Mouse (Mus musculus): ENCODE results near the gene Ccdc60. TPM values are rescaled to one million over a fixed set of nuclear protein-coding genes. Genes with fewer than 3 reads are reported as not detected.
"Not testable (repeated sequence)": the region's sequence is repeated elsewhere in the genome, so short reads cannot be mapped to it uniquely, and the experiment has no call there.

Ccdc60 gene
- total RNA-seq, 2 experiments from 2014 or later = 0.37 to 1.0 TPM

- no peak for DNase-seq (ENCODE audit: low spot score in 2 of 2)
These were observed 94.3 kb downstream of the Ccdc60 start for GRCm38 (mm10) chr5:116194499-116194898.

- no peak for DNase-seq (ENCODE audit: low spot score in 2 of 2)
These were observed 96.1 kb downstream of the Ccdc60 start for GRCm38 (mm10) chr5:116192693-116193092.

- no peak for DNase-seq (ENCODE audit: low spot score in 2 of 2)
These were observed 97.2 kb downstream of the Ccdc60 start for GRCm38 (mm10) chr5:116191596-116191995.

GRCm38 (mm10) chr5:116189818-116190217 is 99.0 kb downstream of the Ccdc60 start:
- no peak for DNase-seq (ENCODE audit: low spot score in 2 of 2)

- no peak for DNase-seq (ENCODE audit: low spot score in 2 of 2)
These were observed 108.2 kb downstream of the Ccdc60 start for GRCm38 (mm10) chr5:116180594-116180993.

GRCm38 (mm10) chr5:116171721-116172120 is 117.1 kb downstream of the Ccdc60 start:
- DNase-seq (ENCODE audit: low spot score in 2 of 2) = no peak

GRCm38 (mm10) chr5:116166965-116167364 is 121.8 kb downstream of the Ccdc60 start:
- DNase-seq (ENCODE audit: low spot score in 2 of 2) = no peak

GRCm38 (mm10) chr5:116165203-116165888 is 123.4 kb downstream of the Ccdc60 start:
- no peak for DNase-seq (ENCODE audit: low spot score in 2 of 2)

- no peak for DNase-seq (ENCODE audit: low spot score in 2 of 2)
These were observed 134.0 kb downstream of the Ccdc60 start for GRCm38 (mm10) chr5:116154811-116155210.

GRCm38 (mm10) chr5:116146446-116146845 is 142.3 kb downstream of the Ccdc60 start:
- not testable (repeated sequence) for DNase-seq (ENCODE audit: low spot score in 2 of 2)

- DNase-seq (ENCODE audit: low spot score in 2 of 2) = no peak
These were observed 144.1 kb downstream of the Ccdc60 start for GRCm38 (mm10) chr5:116144711-116145110.

- DNase-seq (ENCODE audit: low spot score in 2 of 2) = no peak
These were observed 148.1 kb downstream of the Ccdc60 start for GRCm38 (mm10) chr5:116140682-116141081.

GRCm38 (mm10) chr5:116123344-116123743 is 165.4 kb downstream of the Ccdc60 start:
- DNase-seq (ENCODE audit: low spot score in 2 of 2) = peak; percentile 89 to 92

- peak; percentile 51 to 59 for DNase-seq (ENCODE audit: low spot score in 2 of 2)
These were observed 172.2 kb downstream of the Ccdc60 start for GRCm38 (mm10) chr5:116116567-116116966.

- DNase-seq (ENCODE audit: low spot score in 2 of 2) = no peak
These were observed 172.7 kb downstream of the Ccdc60 start for GRCm38 (mm10) chr5:116116110-116116509.

GRCm38 (mm10) chr5:116115071-116115834 is 173.5 kb downstream of the Ccdc60 start:
- DNase-seq (ENCODE audit: low spot score in 2 of 2) = peak; percentile 18 to 37

GRCm38 (mm10) chr5:116108651-116109050 is 180.1 kb downstream of the Ccdc60 start:
- DNase-seq (ENCODE audit: low spot score in 2 of 2) = no peak

- no peak for DNase-seq (ENCODE audit: low spot score in 2 of 2)
These were observed 204.6 kb downstream of the Ccdc60 start for GRCm38 (mm10) chr5:116084231-116084630.

- no peak for DNase-seq (ENCODE audit: low spot score in 2 of 2)
These were observed 205.7 kb downstream of the Ccdc60 start, which contains the start of gene Tmem233 for GRCm38 (mm10) chr5:116083081-116083480. Gene Tmem233, minus strand, starts transcription at chr5:116083244.

GRCm38 (mm10) chr5:116082241-116082900 is 206.4 kb downstream of the Ccdc60 start:
- DNase-seq (ENCODE audit: low spot score in 2 of 2) = no peak

GRCm38 (mm10) chr5:116081616-116082015 is 207.2 kb downstream of the Ccdc60 start:
- no peak for DNase-seq (ENCODE audit: low spot score in 2 of 2)

GRCm38 (mm10) chr5:116080736-116081135 is 208.0 kb downstream of the Ccdc60 start:
- no peak for DNase-seq (ENCODE audit: low spot score in 2 of 2)
